Mouse (Mus musculus) liver, postnatal 0 days (tissue): ENCODE data around the gene Nat8f4. TPM values are rescaled to one million over a fixed set of nuclear protein-coding genes. Genes with fewer than 3 reads are reported as not detected.

ENCODE experiments used
- ATAC-seq: fragments of 200-750 bp; cut with Nextera tagmentation; 2 replicates; pipeline ENCODE4 v1.8.0; 2017; ENCODE audit warnings: mild to moderate bottlenecking, moderate library complexity
- DNase-seq: peaks from one replicate; pipeline ENCODE4 v3.0.0-alpha.2; 2016
- H3K27ac ChIP-seq: fragments of 300-500 bp; sonication (generic); 2 replicates; pipeline ENCODE4 v1.5.1; 2014; ENCODE audit warnings: antibody characterized with exemption, moderate library complexity, mild to moderate bottlenecking, low read depth
- H3K27me3 ChIP-seq: fragments of 300-500 bp; sonication (generic); 2 replicates; pipeline ENCODE4 v1.6.1; 2014; ENCODE audit warnings: low read length, control low read depth, mixed read lengths; ENCODE audit not compliant: insufficient read depth
- H3K36me3 ChIP-seq: fragments of 300-500 bp; sonication (generic); replicated peaks from 2 replicates; pipeline ENCODE4 v1.6.1; 2014; ENCODE audit warnings: mild to moderate bottlenecking, control low read depth, low read length, moderate library complexity, mixed read lengths; ENCODE audit not compliant: insufficient read depth
- H3K4me1 ChIP-seq: fragments of 300-500 bp; sonication (generic); 2 replicates; pipeline ENCODE4 v1.6.1; 2014; ENCODE audit warnings: antibody characterized with exemption, mild to moderate bottlenecking, control low read depth; ENCODE audit not compliant: insufficient read depth
- H3K4me2 ChIP-seq: fragments of 300-500 bp; sonication (generic); 2 replicates; pipeline ENCODE4 v1.6.1; 2014; ENCODE audit warnings: low read depth, mild to moderate bottlenecking, low read length, moderate library complexity, mixed read lengths
- H3K4me3 ChIP-seq: fragments of 300-500 bp; sonication (generic); 2 replicates; pipeline ENCODE4 v1.5.1; 2014; ENCODE audit warnings: low read depth, low read length
- H3K9ac ChIP-seq: fragments of 300-500 bp; sonication (generic); replicated peaks from 2 replicates; pipeline ENCODE4 v1.6.1; 2014; ENCODE audit warnings: mild to moderate bottlenecking, moderate library complexity
- H3K9me3 ChIP-seq: fragments of 300-500 bp; sonication (generic); 2 replicates; pipeline ENCODE4 v1.6.1; 2016; ENCODE audit warnings: mild to moderate bottlenecking, control low read depth, low read length, mixed read lengths
- CTCF ChIP-seq: sonication (generic); IDR thresholded peaks from 2 replicates; pipeline ENCODE4 v1.5.1; 2016; ENCODE audit warnings: antibody characterized with exemption, low read depth
- EP300 ChIP-seq: IDR thresholded peaks from 2 replicates; pipeline ENCODE4 v1.6.1; 2016; ENCODE audit warnings: antibody characterized with exemption, low read depth, mild to moderate bottlenecking
- WGBS: fragments of 180-500 bp; shearing (Covaris S2); extraction: QIAGEN DNeasy Blood & Tissue Kit; methylation state at CpG from one replicate; pipeline ENCODE4 v1.1.7; 2014; ENCODE audit not compliant: insufficient replicate concordance; 5-methylcytosine and 5-hydroxymethylcytosine counted together
- polyA plus RNA-seq: library from polyadenylated mRNA; unstranded; fragments of >200 nt; fragmentation: Nextera tagmentation; extraction: Ambion mirVana; gene quantifications from 2 replicates; pipeline ENCODE4 v1.2.1, GENCODE M21; 2015

The Nat8f4 gene
- polyA plus RNA-seq, 1 experiment from 2014 or later = 2.5 TPM

- Histone ChIP-seq H3K9ac (no peak overlapping the region), H3K36me3 (no peaks in the 10 kb centered on the region), H3K27ac (no peak overlapping the region), H3K4me3 (no peak overlapping the region), H3K27me3 (no peaks in the 10 kb centered on the region), H3K4me1 (no peaks in the 10 kb centered on the region), H3K9me3 (no peaks in the 10 kb centered on the region), H3K4me2 (no peak overlapping the region)
- TF ChIP-seq CTCF (no peak), EP300 (no peak)
- ATAC-seq (no peak), DNase-seq (no peak)
- WGBS = 61% methylated on average over 3 of the region's 3 CpGs
Measured at GRCm38 (mm10) chr6:85862565-85862964, 42.1 kb downstream of the Nat8f4 start.

DNA sequence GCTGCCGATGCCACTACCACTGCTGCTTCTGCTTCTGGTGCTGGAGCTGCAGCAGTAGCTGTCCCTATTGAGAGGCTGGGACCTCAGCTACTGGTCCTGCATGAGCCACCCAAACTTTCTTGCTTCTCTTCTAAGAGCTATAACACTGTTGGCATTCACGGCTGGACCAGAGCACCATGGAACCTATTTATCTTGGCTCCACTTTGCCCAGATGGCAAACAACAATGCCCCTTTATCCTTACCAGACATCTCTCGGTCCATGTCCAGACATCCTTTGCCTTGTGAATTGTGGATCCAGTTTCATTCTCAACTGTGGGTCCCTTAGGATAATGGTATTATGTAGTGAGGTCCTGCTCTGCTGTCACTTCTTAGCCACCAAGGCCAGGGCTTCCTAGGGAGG lies 43.4 kb downstream of the Nat8f4 start:
- Histone ChIP-seq H3K4me3 (no peak overlapping the region), H3K9me3 (no peaks in the 10 kb centered on the region), H3K4me2 (no peak overlapping the region), H3K27ac (no peak overlapping the region), H3K4me1 (no peaks in the 10 kb centered on the region), H3K36me3 (no peaks in the 10 kb centered on the region), H3K27me3 (no peaks in the 10 kb centered on the region), H3K9ac (no peak overlapping the region)
- no peak for DNase-seq
- TF ChIP-seq EP300 = no peak
- ATAC-seq = no peak
- 78% methylated on average over 3 of the region's 3 CpGs for WGBS

- peak; percentile 94 for ATAC-seq
- H3K36me3 ChIP-seq = no peaks in the 10 kb centered on the region
Measured at GRCm38 (mm10) chr6:85856194-85856678, 48.4 kb downstream of the Nat8f4 start.

DNA sequence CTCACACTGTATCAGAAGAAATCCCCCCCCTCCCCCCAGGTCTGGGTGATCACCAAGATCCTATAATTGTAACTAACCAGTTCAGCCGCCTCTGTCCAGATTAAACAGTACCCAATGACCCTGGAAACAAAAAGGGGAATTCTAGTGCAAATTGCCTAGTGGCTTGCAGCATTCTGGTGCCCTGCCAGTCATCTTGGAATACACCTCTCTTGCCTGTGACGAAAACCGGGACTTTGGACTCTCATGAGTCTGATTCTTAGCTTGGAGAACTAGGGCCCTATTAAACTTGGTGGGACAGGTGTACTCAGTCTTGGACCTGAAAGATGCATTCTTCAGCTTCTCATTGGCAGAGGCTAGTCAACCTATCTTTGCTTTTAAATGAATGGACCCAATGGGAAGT lies 51.2 kb downstream of the Nat8f4 start:
- ATAC-seq (no peak), DNase-seq (peak; percentile 26)
- TF ChIP-seq CTCF = no peak
- TF ChIP-seq EP300 = 0 out of 2 replicates have a peak, but pooled peaks have one; percentile 13
- no peak overlapping the region for H3K9ac ChIP-seq
- WGBS = 65% methylated on average over 3 of the region's 3 CpGs
- H3K4me1 ChIP-seq = peaks cover 11% of the 10 kb centered on the region; the same call in 1 of the 2 replicates
- H3K4me2 ChIP-seq = no peak overlapping the region
- H3K9me3 ChIP-seq = no peaks in the 10 kb centered on the region
- H3K36me3 ChIP-seq = no peaks in the 10 kb centered on the region
- no peak overlapping the region for H3K27ac ChIP-seq
- H3K4me3 ChIP-seq = no peak overlapping the region
- H3K27me3 ChIP-seq = no peaks in the 10 kb centered on the region

More at GRCm38 (mm10) chr6:85856194-85856678, 48.4 kb downstream of the Nat8f4 start:
- peak; percentile 32 for DNase-seq
- no peak overlapping the region for H3K4me2 ChIP-seq
- peak overlapping the region; percentile 71 for H3K27ac ChIP-seq
- 67% methylated on average over 1 of the region's 1 CpGs for WGBS
- no peak for TF ChIP-seq CTCF
- no peak for TF ChIP-seq EP300
- no peak overlapping the region for H3K4me3 ChIP-seq
- no peak overlapping the region for H3K9ac ChIP-seq
- no peaks in the 10 kb centered on the region for H3K27me3 ChIP-seq
- no peaks in the 10 kb centered on the region for H3K9me3 ChIP-seq
- peaks cover 3% of the 10 kb centered on the region; the same call in 1 of the 2 replicates for H3K4me1 ChIP-seq

- WGBS = 46% methylated on average over 7 of the region's 7 CpGs
- peaks cover 11% of the 10 kb centered on the region; the same call in 1 of the 2 replicates for H3K4me1 ChIP-seq
Measured at GRCm38 (mm10) chr6:85851062-85851773, 53.5 kb downstream of the Nat8f4 start.

DNA sequence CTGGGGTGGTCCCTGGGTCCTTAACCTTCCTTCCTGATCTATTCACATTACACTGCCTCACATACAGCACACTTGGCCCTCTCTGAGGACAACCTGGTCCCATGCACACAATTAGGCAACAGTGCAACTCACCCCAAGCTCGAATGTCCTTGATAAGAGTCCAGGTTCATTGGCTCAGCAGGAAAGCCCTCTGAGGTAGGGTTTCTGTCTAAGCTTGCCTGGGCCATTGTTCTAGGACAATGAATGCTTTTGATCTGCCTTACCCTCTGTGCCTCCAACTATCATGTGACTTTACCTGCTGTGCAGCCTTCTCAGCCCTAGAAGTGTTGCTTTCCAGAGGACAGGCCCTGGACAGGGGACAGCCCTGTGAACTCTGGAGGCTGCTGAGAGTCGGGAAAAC lies 55.4 kb downstream of the Nat8f4 start:
- Histone ChIP-seq H3K36me3 (no peaks in the 10 kb centered on the region), H3K27me3 (no peaks in the 10 kb centered on the region), H3K27ac (no peak overlapping the region; the same call in 1 of the 2 replicates), H3K4me2 (no peak overlapping the region), H3K9me3 (no peaks in the 10 kb centered on the region), H3K9ac (no peak overlapping the region), H3K4me1 (peaks cover 11% of the 10 kb centered on the region; the same call in 1 of the 2 replicates), H3K4me3 (no peak overlapping the region)
- ATAC-seq = peak; percentile 75
- peak; percentile 19 for DNase-seq
- TF ChIP-seq CTCF (no peak), EP300 (no peak)
- WGBS = 27% methylated on average over 2 of the region's 2 CpGs

More at GRCm38 (mm10) chr6:85851062-85851773, 53.5 kb downstream of the Nat8f4 start:
- no peaks in the 10 kb centered on the region for H3K36me3 ChIP-seq
- H3K4me2 ChIP-seq = no peak overlapping the region
- no peak overlapping the region for H3K4me3 ChIP-seq
- no peak overlapping the region for H3K9ac ChIP-seq
- no peaks in the 10 kb centered on the region for H3K27me3 ChIP-seq
- ATAC-seq = peak; percentile 76
- no peak overlapping the region; the same call in 1 of the 2 replicates for H3K27ac ChIP-seq
- DNase-seq = peak; percentile 35
- TF ChIP-seq CTCF = no peak
- TF ChIP-seq EP300 = no peak
- H3K9me3 ChIP-seq = no peaks in the 10 kb centered on the region

Other genes starting within 250 kb of the Nat8f4 start
- not detected in 2 replicates for gene Nat8f7, start 191.7 kb downstream of the Nat8f4 start, polyA plus RNA-seq
- not detected in 2 replicates for gene Nat8f3, start 139.1 kb downstream of the Nat8f4 start, polyA plus RNA-seq
- gene Nat8f6, start 83.9 kb downstream of the Nat8f4 start, polyA plus RNA-seq = not detected in 2 replicates
- gene Nat8f5, start 83.9 kb downstream of the Nat8f4 start, polyA plus RNA-seq = not detected in 2 replicates
- gene Nat8, start 72.8 kb downstream of the Nat8f4 start, polyA plus RNA-seq = not detected in 2 replicates
- 1.3 and 1.7 TPM in 2 replicates for gene Nat8f2, start 35.7 kb downstream of the Nat8f4 start, polyA plus RNA-seq
- 25.0 and 26.7 TPM in 2 replicates for gene Tprkb, start 7.0 kb upstream of the Nat8f4 start, polyA plus RNA-seq
- 37.4 and 38.1 TPM in 2 replicates for gene Nat8f1, start 10.8 kb upstream of the Nat8f4 start, polyA plus RNA-seq
- gene Dusp11, start 56.8 kb upstream of the Nat8f4 start, polyA plus RNA-seq = 20.8 and 23.9 TPM in 2 replicates
- not detected in 2 replicates for gene Figla, start 111.3 kb upstream of the Nat8f4 start, polyA plus RNA-seq
- gene Add2, start 123.8 kb upstream of the Nat8f4 start, polyA plus RNA-seq = 22.0 and 28.1 TPM in 2 replicates